Mouse (Mus musculus) urinary bladder, adult 2 months (tissue): ENCODE data around the gene Exoc2. TPM values are rescaled to one million over a fixed set of nuclear protein-coding genes. Genes with fewer than 3 reads are reported as not detected.
A peak's percentile ranks its signal among the peaks of the same experiment; 100 is the strongest.

ENCODE experiments used
- DNase-seq: peaks from one replicate; pipeline ENCODE4 v3.0.0; 2022; ENCODE audit warnings: low spot score
- polyA plus RNA-seq: library from polyadenylated mRNA; depleted of rRNA; stranded (reverse); fragments of >200 nt; gene quantifications from 2 replicates; pipeline ENCODE4 v1.2.3, GENCODE M21; 2012

Exoc2 gene
- polyA plus RNA-seq, 1 experiment, result 20.0 TPM

GRCm38 (mm10) chr13:30894015-30894634 lies 79.8 kb downstream of the Exoc2 start:
- no peak for DNase-seq

DNA sequence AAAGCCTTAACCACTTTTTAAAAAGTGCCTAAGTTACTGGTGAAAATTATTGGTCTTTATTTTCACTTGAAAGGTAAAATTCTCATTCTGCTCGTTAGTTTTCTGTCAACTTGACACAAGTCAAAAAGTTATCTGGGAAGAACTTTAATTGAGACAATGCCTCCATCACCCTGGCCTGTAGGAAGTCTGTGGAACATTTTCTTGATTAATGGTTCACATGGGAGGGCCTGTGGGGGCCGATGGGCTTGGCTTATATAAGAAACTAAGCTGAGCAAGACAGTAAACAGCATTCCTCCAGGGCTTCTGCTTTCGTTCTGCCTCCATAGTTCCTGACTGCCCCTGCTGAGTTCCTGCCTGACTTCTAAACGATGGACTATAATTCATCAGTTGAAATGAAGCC lies 81.6 kb downstream of the Exoc2 start:
- no peak for DNase-seq

- DNase-seq, result no peak
Measured at GRCm38 (mm10) chr13:30891223-30891622, 82.7 kb downstream of the Exoc2 start.

- DNase-seq, result peak; percentile 43
Measured at GRCm38 (mm10) chr13:30888480-30888879, 85.4 kb downstream of the Exoc2 start.

DNA sequence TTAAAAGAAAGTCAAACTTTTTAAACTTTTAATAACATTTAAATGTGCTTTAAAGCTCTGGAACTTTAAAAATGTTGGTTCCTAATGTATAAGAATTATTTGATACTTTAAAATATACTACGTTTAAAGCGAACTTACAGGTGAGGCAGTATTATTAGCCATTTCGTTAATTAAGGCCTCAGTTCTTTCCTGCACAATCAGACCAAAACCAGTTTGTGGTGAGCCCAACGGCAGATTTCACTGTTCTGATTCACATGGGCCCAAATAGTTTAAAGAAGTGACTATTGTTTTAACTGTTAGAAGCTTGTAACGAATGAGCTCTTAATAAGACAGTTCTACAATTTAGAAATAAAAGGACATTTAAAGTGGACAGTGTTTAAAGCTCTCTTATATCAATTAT lies 93.6 kb downstream of the Exoc2 start:
- DNase-seq, result no peak

DNA sequence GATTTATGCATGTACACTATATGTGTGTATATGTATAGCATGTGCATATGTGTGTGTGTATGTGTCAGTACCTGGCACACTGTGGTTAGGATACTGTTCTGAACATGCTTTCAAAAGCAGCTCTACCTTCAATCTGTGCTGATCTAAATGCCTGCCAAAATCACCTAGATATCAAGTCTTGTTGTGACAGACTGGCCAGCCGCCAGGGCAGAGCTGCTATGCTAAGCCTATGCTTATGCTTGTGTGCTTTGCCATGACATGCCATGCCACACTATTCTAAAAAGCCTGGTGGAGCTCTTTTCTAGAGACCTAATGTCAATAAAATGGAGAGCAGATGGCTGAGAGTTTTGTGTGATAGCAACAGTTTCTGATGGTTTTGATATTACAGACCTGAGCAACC lies 94.0 kb downstream of the Exoc2 start:
- DNase-seq, result no peak

DNA sequence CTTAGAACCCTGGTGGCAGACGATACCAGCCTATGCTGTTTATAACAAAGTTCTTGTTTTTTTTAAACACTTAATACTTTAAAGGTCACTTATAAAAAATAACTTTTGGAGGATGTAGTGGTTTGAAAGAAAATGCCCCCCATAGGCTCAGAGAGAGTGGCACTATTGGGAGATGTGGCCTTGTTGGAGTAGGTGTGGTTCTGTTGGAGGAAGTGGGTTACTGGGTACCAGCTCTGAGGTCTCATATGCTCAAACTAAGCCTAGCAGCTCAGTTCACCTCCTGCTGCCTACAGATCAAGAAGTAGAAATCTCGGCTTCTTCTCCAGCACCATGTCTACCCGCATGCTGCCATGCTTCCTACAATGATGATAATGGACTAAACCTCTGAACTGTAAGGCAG lies 98.1 kb downstream of the Exoc2 start:
- DNase-seq, result no peak

DNA sequence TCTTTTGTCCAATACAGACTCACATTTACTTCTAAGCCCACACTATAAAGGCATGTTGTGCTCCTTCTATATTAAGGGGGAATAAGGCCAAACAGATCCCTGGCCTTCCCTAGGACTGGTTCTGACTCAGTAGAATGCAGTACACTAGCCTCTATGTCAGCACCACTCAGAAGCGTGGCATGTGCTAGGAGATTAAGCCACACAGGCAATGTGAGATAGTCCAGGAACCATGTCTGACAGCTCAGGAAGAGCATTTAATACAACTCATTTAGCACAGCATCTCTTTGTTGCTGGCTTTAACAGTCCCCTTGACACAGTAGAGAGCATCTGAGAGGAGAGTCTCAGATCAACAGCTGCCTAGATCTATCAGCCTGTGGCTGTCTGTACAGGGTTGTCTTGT lies 100.4 kb downstream of the Exoc2 start:
- DNase-seq, result no peak

DNA sequence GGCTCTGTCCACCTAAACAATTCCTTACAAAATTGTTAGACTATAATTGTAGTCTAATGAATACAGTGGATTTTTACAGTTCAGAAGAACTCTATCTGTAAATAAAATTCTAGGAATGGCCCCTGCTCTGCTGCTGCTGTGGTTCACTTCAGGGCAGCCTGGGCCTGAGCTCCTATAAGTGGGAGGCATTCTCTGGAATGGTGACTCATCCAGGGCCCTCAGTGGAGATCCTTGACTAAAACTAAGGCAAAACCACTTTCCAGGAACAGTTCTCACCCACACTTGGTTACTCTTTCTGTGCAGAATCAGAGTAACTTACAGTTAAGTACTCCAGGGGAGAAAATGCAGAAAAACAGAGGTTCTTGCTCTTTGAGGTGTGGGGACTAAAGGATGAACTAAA lies 108.4 kb downstream of the Exoc2 start:
- DNase-seq, result no peak

DNA sequence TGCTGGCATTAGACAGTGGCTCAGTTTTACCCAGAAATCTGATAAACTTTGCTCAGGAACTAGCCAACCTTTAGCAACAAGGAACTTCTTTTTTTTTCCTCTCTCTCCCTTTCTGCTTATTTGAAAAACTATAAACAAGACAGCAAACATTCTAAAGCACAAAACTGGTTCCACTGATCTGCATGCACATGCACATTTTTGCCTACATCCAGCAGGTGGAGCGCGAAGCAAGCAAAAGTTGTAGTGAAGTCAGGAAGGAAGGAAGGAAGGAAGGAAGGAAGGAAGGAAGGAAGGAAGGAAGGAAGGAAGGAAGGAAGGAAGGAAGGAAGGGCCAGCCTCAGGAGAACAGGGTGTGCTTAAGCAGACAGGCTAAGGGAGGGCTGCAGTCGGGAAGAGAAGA lies 109.9 kb downstream of the Exoc2 start:
- DNase-seq, result no peak

DNA sequence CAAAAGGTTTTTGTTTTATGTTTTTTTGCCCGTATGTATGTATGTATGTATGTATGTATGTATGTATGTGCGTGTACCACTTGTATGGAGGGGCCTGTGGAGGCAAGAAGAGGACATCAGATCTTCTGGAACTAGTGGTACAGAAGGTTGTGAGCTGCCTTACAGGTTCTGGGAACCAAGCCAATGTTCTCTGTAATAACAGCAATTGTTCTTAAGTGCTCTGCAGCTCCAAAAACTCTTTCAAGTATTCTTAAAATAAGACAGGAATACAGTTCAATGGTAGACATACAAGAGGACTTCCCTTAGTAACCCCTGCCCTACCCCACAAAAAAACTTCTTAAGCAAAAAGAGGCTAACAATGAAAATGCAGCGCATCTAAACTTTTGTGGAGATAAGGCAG lies 115.5 kb downstream of the Exoc2 start:
- DNase-seq, result no peak

DNA sequence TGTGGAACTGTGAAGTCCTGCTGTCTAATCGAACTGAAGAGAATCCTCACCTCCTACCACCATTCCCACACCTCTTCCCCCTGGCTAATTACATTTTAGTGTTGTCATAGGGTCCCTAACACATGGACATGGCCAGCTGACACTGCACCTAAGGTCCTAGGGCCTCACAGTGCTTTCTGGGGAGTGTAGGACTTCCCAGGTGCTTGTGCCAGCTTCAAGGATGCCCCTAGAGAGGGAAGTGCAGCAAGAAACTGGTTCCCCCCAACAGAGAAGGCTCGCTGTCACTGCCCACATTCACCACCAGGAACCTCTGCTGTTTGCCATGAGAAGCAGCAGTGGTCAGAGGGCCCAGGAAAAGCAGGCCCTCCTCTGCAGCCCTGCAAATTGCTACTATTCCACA lies 123.2 kb downstream of the Exoc2 start:
- DNase-seq, result no peak

GRCm38 (mm10) chr13:30848001-30848400 lies 125.9 kb downstream of the Exoc2 start:
- no peak for DNase-seq

DNA sequence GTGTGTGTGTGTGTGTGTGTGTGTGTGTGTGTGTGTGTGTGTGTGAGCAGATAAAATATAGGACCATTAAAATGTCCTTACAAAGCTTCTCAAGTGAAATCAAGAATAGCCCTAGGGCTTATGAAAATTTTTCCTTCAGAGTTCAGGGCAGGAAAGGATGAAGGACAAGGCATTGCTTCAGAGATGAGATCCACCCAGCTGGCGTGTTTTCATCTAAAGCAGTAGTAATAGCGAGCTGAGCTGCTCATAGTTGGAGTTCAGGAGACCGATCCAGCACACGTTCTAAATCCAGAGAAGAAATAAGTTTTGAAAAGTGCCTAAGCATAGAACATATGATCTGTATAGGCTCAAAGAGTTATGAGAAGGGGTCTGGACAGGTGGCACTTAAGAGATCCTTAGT lies 127.4 kb downstream of the Exoc2 start:
- no peak for DNase-seq

DNA sequence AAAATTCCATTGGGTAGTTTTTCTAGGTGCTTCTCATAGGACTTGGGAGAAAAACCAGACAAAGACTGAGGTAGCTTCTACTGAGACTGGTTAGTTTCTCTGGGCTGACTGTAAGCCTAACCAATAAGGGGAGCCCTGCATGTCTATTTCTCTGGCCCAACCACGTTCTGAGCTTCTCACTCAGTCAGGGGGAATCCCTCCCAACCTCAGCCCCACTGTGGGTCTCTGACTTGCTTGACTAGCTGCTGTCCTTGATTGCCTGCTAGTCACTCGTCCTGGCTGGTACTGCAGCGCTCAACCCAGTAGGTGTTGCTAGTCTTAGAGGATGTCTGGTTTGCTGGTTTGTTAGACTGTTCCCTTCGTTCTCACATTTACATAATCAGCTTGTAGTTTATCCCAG lies 130.8 kb downstream of the Exoc2 start:
- DNase-seq, result no peak

GRCm38 (mm10) chr13:30841843-30842242 lies 132.1 kb downstream of the Exoc2 start:
- DNase-seq, result no peak

DNA sequence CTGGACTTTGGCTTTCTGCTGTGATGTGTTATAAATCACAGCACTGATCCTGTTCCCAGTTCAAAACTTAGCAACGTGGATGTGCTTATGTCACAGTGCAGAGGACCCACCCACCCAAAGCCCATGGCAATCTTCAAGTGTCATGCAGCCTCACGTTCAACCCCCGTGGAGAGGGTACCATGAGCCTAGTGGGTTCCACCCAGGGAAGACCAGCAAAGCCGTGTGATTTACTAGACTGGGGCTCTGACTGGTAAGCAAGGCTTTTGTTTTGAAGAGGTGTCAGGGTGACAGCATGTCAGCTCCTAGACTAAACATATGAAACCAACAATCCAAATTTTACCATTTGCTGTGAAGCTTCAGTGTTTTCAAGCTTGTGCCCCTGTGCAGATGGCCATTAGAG lies 132.6 kb downstream of the Exoc2 start:
- no peak for DNase-seq

DNA sequence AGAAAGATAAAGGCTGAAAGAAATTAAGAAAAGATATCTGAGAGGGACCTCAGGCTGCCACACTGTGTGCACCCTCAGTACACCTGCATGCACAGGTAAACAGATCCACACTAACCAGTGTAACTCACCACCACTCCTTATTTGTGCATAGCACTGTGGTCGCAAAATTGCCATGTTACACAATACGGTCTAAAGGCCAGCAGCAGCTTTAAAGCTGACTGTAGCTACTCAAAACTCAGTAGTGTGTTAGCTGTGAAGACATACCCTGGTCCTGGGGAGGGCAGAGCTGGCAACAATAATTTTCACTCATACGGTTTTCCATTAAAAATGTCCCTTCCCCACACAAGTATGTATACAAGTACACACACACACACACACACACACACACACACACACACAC lies 133.2 kb downstream of the Exoc2 start:
- no peak for DNase-seq

GRCm38 (mm10) chr13:30836342-30836741 lies 137.6 kb downstream of the Exoc2 start:
- DNase-seq, result no peak

- no peak for DNase-seq
Measured at GRCm38 (mm10) chr13:30834859-30835258, 139.0 kb downstream of the Exoc2 start.

DNA sequence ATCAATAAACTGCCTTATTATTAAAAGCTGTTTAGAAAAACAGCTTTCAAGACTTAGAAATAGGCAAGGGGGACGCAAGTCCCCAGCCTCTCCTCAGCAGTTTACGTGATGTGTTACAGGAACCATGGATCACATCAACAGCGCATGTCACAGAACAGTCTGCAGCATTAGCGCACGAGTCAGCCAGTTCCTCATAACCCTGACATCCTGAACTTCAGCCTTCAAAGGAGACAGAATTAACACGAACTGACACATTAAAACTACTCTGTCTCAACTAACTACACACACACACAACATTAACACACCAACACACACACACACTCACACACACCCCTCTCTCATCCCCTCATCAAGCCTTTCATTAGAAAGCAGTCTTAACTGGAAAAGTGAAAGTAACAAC lies 139.5 kb downstream of the Exoc2 start:
- no peak for DNase-seq

GRCm38 (mm10) chr13:30833476-30834149 lies 140.3 kb downstream of the Exoc2 start:
- no peak for DNase-seq

GRCm38 (mm10) chr13:30831369-30831768 lies 142.5 kb downstream of the Exoc2 start:
- DNase-seq, result no peak

DNA sequence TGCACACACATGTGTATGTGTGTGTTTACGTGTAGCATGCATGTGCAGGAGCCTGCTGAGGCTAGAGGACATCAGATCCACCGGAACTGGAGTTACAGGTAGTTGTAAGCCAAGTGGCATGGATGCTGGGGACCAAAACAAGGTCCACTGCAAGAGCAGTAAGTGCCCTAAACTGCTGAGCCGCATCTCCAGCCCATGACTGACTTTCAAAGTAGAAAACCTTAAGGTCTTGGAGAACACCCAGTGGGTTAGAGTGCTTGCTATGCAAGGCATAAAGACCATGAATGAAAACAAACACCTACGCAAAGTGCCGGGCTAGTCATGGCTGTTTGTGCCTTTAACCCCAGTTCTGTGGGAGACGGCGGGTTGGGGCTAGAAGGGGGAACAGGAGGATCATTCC lies 147.4 kb downstream of the Exoc2 start:
- no peak for DNase-seq
